In the genomic region with DNA sequence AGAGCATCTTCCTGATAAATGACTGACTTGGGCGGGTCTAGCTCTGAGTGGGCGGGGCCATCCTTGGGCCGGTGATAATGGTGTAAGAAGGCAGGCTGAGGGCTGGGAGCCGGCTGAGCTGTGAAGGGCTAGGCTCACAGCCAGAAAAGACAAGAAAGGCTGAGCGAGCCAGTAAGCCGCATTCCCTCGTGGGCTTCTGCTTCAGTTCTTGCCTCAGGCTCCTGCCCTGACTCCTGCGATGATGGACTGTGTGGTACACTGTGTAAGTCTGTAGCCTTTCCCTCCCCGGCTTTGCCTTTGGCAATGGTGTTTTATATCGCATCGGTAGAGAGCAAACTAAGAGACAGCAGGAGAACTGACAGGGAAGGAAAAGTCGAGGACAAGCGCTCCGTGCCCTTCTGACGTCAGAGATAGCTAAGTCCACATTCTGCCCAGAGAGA, we compare ENCODE assay signal across 8 mouse cellular contexts.
DNase-seq lines count a peak whose midpoint lies in the region; ATAC-seq and TF ChIP-seq lines count a peak whose summit lies in the region.

No protein-coding gene starts in this region.

- H3K9ac ChIP-seq in embryonic facial prominence, embryonic 11.5 days (replicated peaks; ENCODE audit: low read length): no peak overlapping the region
- 0 out of 2 replicates have a peak overlapping the region, but pooled peaks have one; percentile 14 for H3K9ac ChIP-seq in neural tube, embryonic 12.5 days

- no peaks in the 10 kb centered on the region for H3K36me3 ChIP-seq in embryonic facial prominence, embryonic 11.5 days (replicated peaks; ENCODE audit: control insufficient read depth, insufficient read depth, low read depth, low read length)
- no peaks in the 10 kb centered on the region for H3K36me3 ChIP-seq in heart, embryonic 10.5 days
- H3K36me3 ChIP-seq in kidney, adult 2 months (ENCODE audit: control insufficient read depth, insufficient read depth, low read length): no peaks in the 10 kb centered on the region
- peaks cover 6% of the 10 kb centered on the region for H3K36me3 ChIP-seq in neural tube, embryonic 12.5 days

- TF ChIP-seq POLR2A in kidney, adult 2 months (IDR thresholded peaks at IDR 0.05; ENCODE audit: low read depth, low read length): no peak

- H3K4me2 ChIP-seq in embryonic facial prominence, embryonic 11.5 days (ENCODE audit: low read depth, low read length): peak overlapping the region; percentile 6; the same call in 1 of the 2 replicates
- H3K4me2 ChIP-seq in neural tube, embryonic 12.5 days (replicated peaks): peak overlapping the region; percentile 38

- ATAC-seq in embryonic facial prominence, embryonic 11.5 days (replicated peaks; ENCODE audit: insufficient number of reproducible peaks, low FRiP score, low TSS enrichment, low read depth): peak; percentile 73; the same call in 1 of the 2 replicates
- peak; percentile 77 for ATAC-seq in neural tube, embryonic 12.5 days (ENCODE audit: low FRiP score, low read depth)

- H3K4me3 ChIP-seq in embryonic facial prominence, embryonic 11.5 days (ENCODE audit: low read depth, low read length): no peak overlapping the region; the same call in 1 of the 2 replicates
- peak overlapping the region; percentile 50 for H3K4me3 ChIP-seq in heart, embryonic 10.5 days
- H3K4me3 ChIP-seq in kidney, adult 2 months (ENCODE audit: insufficient read depth, low read depth, low read length): no peak overlapping the region
- no peak overlapping the region for H3K4me3 ChIP-seq in neural tube, embryonic 12.5 days

- WGBS in embryonic facial prominence, embryonic 11.5 days: 9% methylated on average over 15 of the region's 15 CpGs
- 6% methylated on average over 15 of the region's 15 CpGs for WGBS in heart, embryonic 10.5 days
- 11% methylated on average over 15 of the region's 15 CpGs for WGBS in kidney, adult 2 months
- WGBS in neural tube, embryonic 12.5 days: 12% methylated on average over 15 of the region's 15 CpGs

- no peaks in the 10 kb centered on the region for H3K27me3 ChIP-seq in embryonic facial prominence, embryonic 11.5 days (ENCODE audit: control insufficient read depth, insufficient read depth, low read length)
- H3K27me3 ChIP-seq in heart, embryonic 10.5 days (ENCODE audit: insufficient read depth, poor library complexity, severe bottlenecking): peaks cover 15% of the 10 kb centered on the region; the same call in 1 of the 2 replicates
- no peaks in the 10 kb centered on the region for H3K27me3 ChIP-seq in kidney, adult 2 months (replicated peaks; ENCODE audit: control insufficient read depth, insufficient read depth, low read length)
- H3K27me3 ChIP-seq in neural tube, embryonic 12.5 days (replicated peaks): no peaks in the 10 kb centered on the region

- no peaks in the 10 kb centered on the region for H3K9me3 ChIP-seq in embryonic facial prominence, embryonic 11.5 days (replicated peaks; ENCODE audit: control insufficient read depth, low read length)
- H3K9me3 ChIP-seq in heart, embryonic 10.5 days: no peaks in the 10 kb centered on the region
- no peaks in the 10 kb centered on the region for H3K9me3 ChIP-seq in neural tube, embryonic 12.5 days

- H3K4me1 ChIP-seq in embryonic facial prominence, embryonic 11.5 days (ENCODE audit: control insufficient read depth, insufficient read depth, low read length): no peaks in the 10 kb centered on the region; the same call in 1 of the 2 replicates
- H3K4me1 ChIP-seq in heart, embryonic 10.5 days: peaks cover 33% of the 10 kb centered on the region
- H3K4me1 ChIP-seq in kidney, adult 2 months (ENCODE audit: control insufficient read depth, insufficient read depth, low read length): no peaks in the 10 kb centered on the region
- H3K4me1 ChIP-seq in neural tube, embryonic 12.5 days: peaks cover 11% of the 10 kb centered on the region

- no peak overlapping the region for H3K27ac ChIP-seq in embryonic facial prominence, embryonic 11.5 days (replicated peaks; ENCODE audit: low read depth, low read length)
- H3K27ac ChIP-seq in heart, embryonic 10.5 days: peak overlapping the region; percentile 72
- no peak overlapping the region for H3K27ac ChIP-seq in kidney, adult 2 months (ENCODE audit: insufficient read depth, low read depth, low read length)
- no peak overlapping the region for H3K27ac ChIP-seq in neural tube, embryonic 12.5 days

- TF ChIP-seq CTCF in kidney, adult 2 months (conservative IDR thresholded peaks at IDR 0.05; ENCODE audit: insufficient read depth, insufficient read length, low read depth, low read length): no peak

- peak; percentile 75 for DNase-seq in ES-CJ7 (ENCODE audit: low read depth, low spot score)
- DNase-seq in adrenal gland, postnatal 10 days: peak; percentile 80
- DNase-seq in embryonic facial prominence, embryonic 11.5 days (ENCODE audit: low spot score): peak; percentile 62
- no peak for DNase-seq in heart, embryonic 10.5 days (ENCODE audit: low spot score)
- peak; percentile 68 for DNase-seq in kidney, adult 2 months
- DNase-seq in lung, adult 18-20 months: peak; percentile 44 to 54
- no peak for DNase-seq in T-cell, adult 2 months (ENCODE audit: low spot score)

Comparison
In these comparisons a context has a peak if more than half of its experiments do, and no peak if none do; other contexts are left out.
1. DNase-seq: peak in ES-CJ7 (single experiment), adrenal gland, postnatal 10 days (single experiment), embryonic facial prominence, embryonic 11.5 days (single experiment), kidney, adult 2 months (single experiment) and lung, adult 18-20 months (2 of 2); none in heart, embryonic 10.5 days (single experiment) and T-cell, adult 2 months (single experiment).